Mouse (Mus musculus) myocyte (in vitro differentiated cells): ENCODE data around the gene Gipr. TPM values are rescaled to one million over a fixed set of nuclear protein-coding genes. Genes with fewer than 3 reads are reported as not detected.
A peak's percentile ranks its signal among the peaks of the same experiment; 100 is the strongest.

Experiments used
- H3K27me3 ChIP-seq: one replicate; pipeline ENCODE4 v1.6.1; 2011; ENCODE audit not compliant: control insufficient read depth, insufficient read depth, insufficient read length
- H3K36me3 ChIP-seq: one replicate; pipeline ENCODE4 v1.6.1; 2011; ENCODE audit not compliant: control insufficient read depth, insufficient read depth
- H3K4me2 ChIP-seq: one replicate; pipeline ENCODE4 v1.6.1; 2011; ENCODE audit warnings: low read depth, control low read depth
- H3K4me3 ChIP-seq: one replicate; pipeline ENCODE4 v1.5.1; 2011; ENCODE audit warnings: mild to moderate bottlenecking, control low read depth, moderate library complexity
- H3K79me2 ChIP-seq: one replicate; pipeline ENCODE4 v1.6.1; 2011; ENCODE audit not compliant: control insufficient read depth, insufficient read depth
- H3ac ChIP-seq: one replicate; pipeline ENCODE4 v1.6.1; 2011; ENCODE audit not compliant: control insufficient read depth, insufficient read length
- CEBPB ChIP-seq: IDR thresholded peaks from 2 replicates; pipeline ENCODE4 v1.6.1; 2011; ENCODE audit warnings: mild to moderate bottlenecking, moderate library complexity; ENCODE audit not compliant: poor library complexity, insufficient read depth, severe bottlenecking
- E2F4 ChIP-seq: IDR thresholded peaks from one replicate; pipeline ENCODE4 v1.6.1; 2011; ENCODE audit warnings: mild to moderate bottlenecking, control low read depth, moderate library complexity; ENCODE audit not compliant: insufficient read depth
- MAX ChIP-seq: IDR thresholded peaks from one replicate; pipeline ENCODE4 v1.6.1; 2011; ENCODE audit warnings: low read depth, mild to moderate bottlenecking, control low read depth
- MYOD1 ChIP-seq, 3 experiments: IDR thresholded peaks; one replicate each; pipeline ENCODE4 v1.6.1; 2011; ENCODE audit warnings: control low read depth in 2 of 3, low read depth in 2 of 3, mild to moderate bottlenecking in 2 of 3, moderate library complexity in 1 of 3; ENCODE audit not compliant: insufficient read length in 2 of 3, control insufficient read depth in 1 of 3
- MYOG ChIP-seq, 3 experiments: IDR thresholded peaks; one replicate each; pipeline ENCODE4 v1.6.1; 2011; ENCODE audit warnings: control low read depth in 2 of 3, low read depth in 2 of 3, mild to moderate bottlenecking in 2 of 3; ENCODE audit not compliant: insufficient read length in 2 of 3, control insufficient read depth in 1 of 3, insufficient read depth in 1 of 3
- POLR2A ChIP-seq: IDR thresholded peaks from one replicate; pipeline ENCODE4 v1.6.1; 2011; ENCODE audit warnings: low read depth, mild to moderate bottlenecking, control low read depth, moderate library complexity; ENCODE audit not compliant: insufficient read length
- POLR2AphosphoS2 ChIP-seq: IDR thresholded peaks from one replicate; pipeline ENCODE4 v1.6.1; 2011; ENCODE audit warnings: low read depth, control low read depth; ENCODE audit not compliant: insufficient read length
- REST ChIP-seq: IDR thresholded peaks from one replicate; pipeline ENCODE4 v1.6.1; 2011; ENCODE audit warnings: mild to moderate bottlenecking, control low read depth, moderate library complexity; ENCODE audit not compliant: insufficient read depth, insufficient read length
- SRF ChIP-seq: IDR thresholded peaks from one replicate; pipeline ENCODE4 v1.6.1; 2011; ENCODE audit warnings: low read depth; ENCODE audit not compliant: control insufficient read depth, insufficient read length
- TCF12 ChIP-seq: IDR thresholded peaks from one replicate; pipeline ENCODE4 v1.6.1; 2011; ENCODE audit warnings: mild to moderate bottlenecking, control low read depth; ENCODE audit not compliant: poor library complexity, insufficient read depth, severe bottlenecking
- TCF3 ChIP-seq: IDR thresholded peaks from one replicate; pipeline ENCODE4 v1.6.1; 2011; ENCODE audit warnings: low read depth, control low read depth; ENCODE audit not compliant: insufficient read length
- USF1 ChIP-seq: IDR thresholded peaks from one replicate; pipeline ENCODE4 v1.6.1; 2011; ENCODE audit warnings: low read depth, mild to moderate bottlenecking, control low read depth, moderate library complexity
- polyA plus RNA-seq: library from polyadenylated mRNA; unstranded; fragments of >200 nt; fragmentation: generic; extraction: Trizol; gene quantifications from one replicate; pipeline ENCODE4 v1.2.1, GENCODE M21; 2012; ENCODE audit warnings: missing spikeins

The Gipr gene
- polyA plus RNA-seq, 1 experiment = 0.48 TPM

GRCm38 (mm10) chr7:19131324-19131848 lies 34.5 kb downstream of the Gipr start:
- Histone ChIP-seq H3K4me2 (peak overlapping the region; percentile 85), H3ac (no peak overlapping the region), H3K36me3 (no peaks in the 10 kb centered on the region), H3K4me3 (peak overlapping the region; percentile 23), H3K27me3 (no peaks in the 10 kb centered on the region), H3K79me2 (peaks cover 9% of the 10 kb centered on the region)
- no peak for TF ChIP-seq TCF12
- peak; percentile 64 for TF ChIP-seq POLR2AphosphoS2
- peak; percentile 76 for TF ChIP-seq USF1
- no peak for TF ChIP-seq CEBPB
- no peak for TF ChIP-seq TCF3
- no peak for TF ChIP-seq MYOG (IDR thresholded peaks at IDR 0.05; ENCODE audit: control insufficient read depth in 1 of 3, insufficient read depth in 1 of 3, insufficient read length in 2 of 3, low read depth in 2 of 3)
- no peak for TF ChIP-seq REST
- peak in 1 of 3 experiments; percentile 19 for TF ChIP-seq MYOD1 (IDR thresholded peaks at IDR 0.05; ENCODE audit: control insufficient read depth in 1 of 3, insufficient read length in 2 of 3, low read depth in 2 of 3)
- TF ChIP-seq MAX = no peak
- TF ChIP-seq E2F4 = peak; percentile 1
- TF ChIP-seq POLR2A = no peak
- TF ChIP-seq SRF = peak; percentile 99

- Histone ChIP-seq H3K4me3 (peak overlapping the region; percentile 23), H3K4me2 (peak overlapping the region; percentile 75), H3K27me3 (no peaks in the 10 kb centered on the region), H3ac (no peak overlapping the region), H3K79me2 (peaks cover 9% of the 10 kb centered on the region), H3K36me3 (no peaks in the 10 kb centered on the region)
- no peak for TF ChIP-seq E2F4
- TF ChIP-seq TCF12 = no peak
- TF ChIP-seq USF1 = no peak
- no peak for TF ChIP-seq MYOG (IDR thresholded peaks at IDR 0.05; ENCODE audit: control insufficient read depth in 1 of 3, insufficient read depth in 1 of 3, insufficient read length in 2 of 3, low read depth in 2 of 3)
- no peak for TF ChIP-seq CEBPB
- TF ChIP-seq SRF = no peak
- no peak for TF ChIP-seq TCF3
- TF ChIP-seq MYOD1 (IDR thresholded peaks at IDR 0.05; ENCODE audit: control insufficient read depth in 1 of 3, insufficient read length in 2 of 3, low read depth in 2 of 3) = no peak
- no peak for TF ChIP-seq MAX
- no peak for TF ChIP-seq POLR2A
- no peak for TF ChIP-seq POLR2AphosphoS2
- no peak for TF ChIP-seq REST
Observed at GRCm38 (mm10) chr7:19130657-19131056, 35.3 kb downstream of the Gipr start.

GRCm38 (mm10) chr7:19129396-19129795 lies 36.5 kb downstream of the Gipr start:
- no peaks in the 10 kb centered on the region for H3K36me3 ChIP-seq
- H3K79me2 ChIP-seq = peaks cover 9% of the 10 kb centered on the region
- H3K27me3 ChIP-seq = no peaks in the 10 kb centered on the region
- TF ChIP-seq REST (no peak), E2F4 (no peak), TCF3 (no peak), MYOG (IDR thresholded peaks at IDR 0.05; ENCODE audit: control insufficient read depth in 1 of 3, insufficient read depth in 1 of 3, insufficient read length in 2 of 3, low read depth in 2 of 3) (no peak), TCF12 (no peak), POLR2AphosphoS2 (no peak), POLR2A (no peak), MAX (no peak), CEBPB (no peak), MYOD1 (IDR thresholded peaks at IDR 0.05; ENCODE audit: control insufficient read depth in 1 of 3, insufficient read length in 2 of 3, low read depth in 2 of 3) (no peak), USF1 (no peak)
- H3K4me2 ChIP-seq = no peak overlapping the region
- H3ac ChIP-seq = no peak overlapping the region
- H3K4me3 ChIP-seq = no peak overlapping the region

GRCm38 (mm10) chr7:19127744-19128143 lies 38.2 kb downstream of the Gipr start:
- H3K27me3 ChIP-seq = no peaks in the 10 kb centered on the region
- no peaks in the 10 kb centered on the region for H3K36me3 ChIP-seq
- no peak for TF ChIP-seq POLR2A
- TF ChIP-seq USF1 = no peak
- TF ChIP-seq TCF3 = no peak
- TF ChIP-seq MAX = no peak
- TF ChIP-seq REST = no peak
- TF ChIP-seq CEBPB = no peak
- TF ChIP-seq MYOG (IDR thresholded peaks at IDR 0.05; ENCODE audit: control insufficient read depth in 1 of 3, insufficient read depth in 1 of 3, insufficient read length in 2 of 3, low read depth in 2 of 3) = peak in 1 of 3 experiments; percentile 33
- TF ChIP-seq E2F4 = no peak
- TF ChIP-seq MYOD1 (IDR thresholded peaks at IDR 0.05; ENCODE audit: control insufficient read depth in 1 of 3, insufficient read length in 2 of 3, low read depth in 2 of 3) = peak; percentile 13 to 90 (median 78)
- no peak for TF ChIP-seq POLR2AphosphoS2
- no peak overlapping the region for H3K4me2 ChIP-seq
- H3ac ChIP-seq = no peak overlapping the region
- H3K4me3 ChIP-seq = no peak overlapping the region
- peaks cover 3% of the 10 kb centered on the region for H3K79me2 ChIP-seq

GRCm38 (mm10) chr7:19124713-19125112 lies 41.2 kb downstream of the Gipr start:
- Histone ChIP-seq H3K4me3 (no peak overlapping the region), H3K4me2 (no peak overlapping the region), H3K79me2 (peaks cover 26% of the 10 kb centered on the region), H3K27me3 (no peaks in the 10 kb centered on the region), H3K36me3 (no peaks in the 10 kb centered on the region), H3ac (no peak overlapping the region)
- TF ChIP-seq MYOD1 (IDR thresholded peaks at IDR 0.05; ENCODE audit: control insufficient read depth in 1 of 3, insufficient read length in 2 of 3, low read depth in 2 of 3) (no peak), REST (no peak), MAX (no peak), E2F4 (no peak), POLR2AphosphoS2 (no peak), TCF3 (no peak), SRF (no peak), POLR2A (no peak), USF1 (no peak), CEBPB (no peak), MYOG (IDR thresholded peaks at IDR 0.05; ENCODE audit: control insufficient read depth in 1 of 3, insufficient read depth in 1 of 3, insufficient read length in 2 of 3, low read depth in 2 of 3) (no peak), TCF12 (no peak)
